Mouse (Mus musculus) bone marrow macrophage, adult 2 months (primary cell): ENCODE results near the gene Casc3.

Experiments used
- CTCF ChIP-seq: IDR thresholded peaks from 2 replicates; pipeline ENCODE4 v1.5.1; 2012; ENCODE audit warnings: low read depth, mild to moderate bottlenecking, low read length, moderate library complexity
- POLR2A ChIP-seq: IDR thresholded peaks from 2 replicates; pipeline ENCODE4 v1.6.1; 2012; ENCODE audit warnings: mild to moderate bottlenecking, low read depth, low read length, borderline replicate concordance

DNA sequence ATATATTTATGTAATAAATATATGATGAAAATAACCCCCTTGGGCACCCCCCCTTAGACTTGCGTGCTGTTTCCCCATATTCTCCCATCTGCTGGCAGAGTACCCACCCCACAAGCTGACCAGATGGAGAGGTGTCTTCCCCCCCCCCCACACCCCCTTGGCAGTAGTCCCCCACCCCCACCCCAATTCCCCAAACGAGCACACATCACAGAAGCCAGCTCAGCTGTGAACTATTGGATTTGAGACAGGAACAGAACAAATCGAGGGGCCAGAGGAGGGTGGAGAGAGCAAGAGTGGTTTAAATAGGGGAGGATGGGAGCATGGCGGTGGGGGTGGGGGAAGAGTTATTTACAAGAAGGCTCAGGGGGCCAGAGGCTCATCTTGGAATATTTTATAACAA lies 37.0 kb upstream of the Casc3 start:
- no peak for TF ChIP-seq POLR2A
- TF ChIP-seq CTCF, result no peak
